Comparison of ENCODE assay signal across 16 mouse cellular contexts in genomic region chr15:3233837-3234551, GRCm38 (mm10). TPM values are rescaled to one million over a fixed set of nuclear protein-coding genes. Genes with fewer than 3 reads are reported as not detected.
DNase-seq lines count a peak whose midpoint lies in the region; ATAC-seq and TF ChIP-seq lines count a peak whose summit lies in the region.
"Had no signal": no experiment of that assay in that cellular context is flagged by ENCODE, and none has a peak within 500 bp of the region (broad histone marks: within the 10 kb centered on the region; RNA-seq: fewer than 3 reads in every experiment).

No protein-coding gene starts in this region.

- no peak overlapping the region for H3K4me3 ChIP-seq in liver, embryonic 13.5 days (replicated peaks)
- no peak overlapping the region for H3K4me3 ChIP-seq in liver, embryonic 11.5 days (ENCODE audit: low read depth, low read length)
- H3K4me3 ChIP-seq in bone marrow macrophage, adult 2 months (ENCODE audit: insufficient read depth, low read length), result peak overlapping the region; percentile 40
- H3K4me3 ChIP-seq: embryonic facial prominence, embryonic 13.5 days; forebrain, embryonic 15.5 days; heart, adult 2 months; megakaryocyte, embryonic 14.5 days; neural tube, embryonic 13.5 days had no signal

- DNase-seq in liver, embryonic 13.5 days, result no peak
- no peak for DNase-seq in liver, embryonic 11.5 days (ENCODE audit: low spot score)
- peak; percentile 48 for DNase-seq in CD4-positive helper T cell, adult 2 months (ENCODE audit: low read depth, low spot score)
- DNase-seq in frontal cortex, adult 2 months (ENCODE audit: extremely low spot score in 1 of 2, low spot score in 1 of 2), result no peak
- DNase-seq in frontal cortex, postnatal 10 days (ENCODE audit: low spot score in 2 of 2), result no peak
- no peak for DNase-seq in gastrocnemius, postnatal 14 days
- DNase-seq: heart, postnatal 4 days; kidney, adult 8-10 months; right cerebral cortex, postnatal 14 days had no signal

- H3K4me1 ChIP-seq in liver, embryonic 13.5 days (replicated peaks), result peaks cover 18% of the 10 kb centered on the region
- H3K4me1 ChIP-seq in liver, embryonic 11.5 days (replicated peaks; ENCODE audit: control insufficient read depth, insufficient read depth, low read length), result no peaks in the 10 kb centered on the region
- peaks cover 42% of the 10 kb centered on the region for H3K4me1 ChIP-seq in bone marrow macrophage, adult 2 months (ENCODE audit: control insufficient read depth, insufficient read depth, low read length)
- H3K4me1 ChIP-seq: embryonic facial prominence, embryonic 13.5 days; forebrain, embryonic 15.5 days had no signal

- peak; percentile 44 for ATAC-seq in liver, embryonic 13.5 days (ENCODE audit: low read depth)
- ATAC-seq in liver, embryonic 11.5 days (replicated peaks; ENCODE audit: low FRiP score), result no peak
- ATAC-seq in megakaryocyte-erythroid progenitor cell, adult 5-6 weeks (replicated peaks; ENCODE audit: low FRiP score, low TSS enrichment, poor library complexity, severe bottlenecking), result peak; percentile 41; the same call in 1 of the 2 replicates
- ATAC-seq: forebrain, embryonic 15.5 days had no signal

- no peaks in the 10 kb centered on the region for H3K36me3 ChIP-seq in liver, embryonic 13.5 days
- no peaks in the 10 kb centered on the region for H3K36me3 ChIP-seq in liver, embryonic 11.5 days (ENCODE audit: control insufficient read depth, insufficient read depth, low read length)
- H3K36me3 ChIP-seq: embryonic facial prominence, embryonic 13.5 days; forebrain, embryonic 15.5 days; neural tube, embryonic 13.5 days had no signal

- WGBS in liver, embryonic 13.5 days (ENCODE audit: insufficient replicate concordance), result 53% methylated on average over 3 of the region's 3 CpGs
- 66% methylated on average over 3 of the region's 3 CpGs for WGBS in liver, embryonic 11.5 days

- TF ChIP-seq POLR2A in bone marrow macrophage, adult 2 months (IDR thresholded peaks at IDR 0.05; ENCODE audit: borderline replicate concordance, low read depth, low read length), result 0 out of 2 replicates have a peak, but pooled peaks have one; percentile 55

- intact Hi-C loops in gastrocnemius, postnatal 14 days (cut with DNase I; ENCODE audit: low total_unique reads), result no loop called here

- no peaks in the 10 kb centered on the region for H3K27me3 ChIP-seq in liver, embryonic 13.5 days
- H3K27me3 ChIP-seq in liver, embryonic 11.5 days (replicated peaks; ENCODE audit: control insufficient read depth, insufficient read depth, low read length), result no peaks in the 10 kb centered on the region
- H3K27me3 ChIP-seq: embryonic facial prominence, embryonic 13.5 days; forebrain, embryonic 15.5 days; megakaryocyte, embryonic 14.5 days; neural tube, embryonic 13.5 days had no signal

- no peak overlapping the region for H3K9ac ChIP-seq in liver, embryonic 13.5 days
- H3K9ac ChIP-seq in liver, embryonic 11.5 days (ENCODE audit: low read depth, low read length), result no peak overlapping the region
- H3K9ac ChIP-seq: embryonic facial prominence, embryonic 13.5 days; forebrain, embryonic 15.5 days; neural tube, embryonic 13.5 days had no signal

- H3K9me3 ChIP-seq in liver, embryonic 13.5 days (replicated peaks), result no peaks in the 10 kb centered on the region
- no peaks in the 10 kb centered on the region for H3K9me3 ChIP-seq in liver, embryonic 11.5 days (ENCODE audit: control insufficient read depth, low read length)
- H3K9me3 ChIP-seq: embryonic facial prominence, embryonic 13.5 days; forebrain, embryonic 15.5 days; megakaryocyte, embryonic 14.5 days; neural tube, embryonic 13.5 days had no signal

- H3K27ac ChIP-seq in liver, embryonic 13.5 days, result no peak overlapping the region
- no peak overlapping the region for H3K27ac ChIP-seq in liver, embryonic 11.5 days (ENCODE audit: low read depth, low read length)
- H3K27ac ChIP-seq in bone marrow macrophage, adult 2 months (ENCODE audit: insufficient read depth, low read depth, low read length), result peak overlapping the region; percentile 99
- H3K27ac ChIP-seq: embryonic facial prominence, embryonic 13.5 days; forebrain, embryonic 15.5 days; heart, adult 2 months; neural tube, embryonic 13.5 days had no signal

- no peak overlapping the region for H3K4me2 ChIP-seq in liver, embryonic 13.5 days
- H3K4me2 ChIP-seq in liver, embryonic 11.5 days, result no peak overlapping the region
- H3K4me2 ChIP-seq: embryonic facial prominence, embryonic 13.5 days; forebrain, embryonic 15.5 days; neural tube, embryonic 13.5 days had no signal

- TF ChIP-seq CTCF in bone marrow macrophage, adult 2 months (IDR thresholded peaks at IDR 0.05; ENCODE audit: low read depth, low read length), result no peak

RNA-seq across cellular contexts. Expression of gene Selenop, which starts 34.4 kb away (rescaled TPM):
- 279 and 342 TPM in 2 replicates for polyA plus RNA-seq in liver, embryonic 13.5 days (2015; fragmentation: Nextera tagmentation; extraction: Ambion mirVana)
- polyA plus RNA-seq in liver, embryonic 11.5 days (2014; fragmentation: Nextera tagmentation; extraction: Ambion mirVana), result 268 and 281 TPM in 2 replicates
- 4,878 and 4,880 TPM in 2 replicates for polyA plus RNA-seq in bone marrow macrophage, adult 2 months (2012; ENCODE audit: insufficient read depth, insufficient read length, missing spikeins)
- total RNA-seq in megakaryocyte-erythroid progenitor cell, adult 5-6 weeks (2014; fragmentation: Nextera tagmentation), result 26.1 and 44.4 TPM in 2 replicates
- 36.1 and 62.1 TPM in 2 replicates for total RNA-seq in megakaryocyte-erythroid progenitor cell, adult 5-6 weeks (2017)
- 322 and 351 TPM in 2 replicates for polyA plus RNA-seq in frontal cortex, adult 2 months (2012; rRNA removed)
- total RNA-seq in gastrocnemius, postnatal 14 days (2021), result 100 to 1,000 TPM; 168 to 169 TPM

Comparison
In these comparisons a context has a peak if more than half of its experiments do, and no peak if none do; other contexts are left out.
1. RNA of gene Selenop, which starts 34.4 kb away (polyA plus RNA-seq): 4,878 to 4,880 TPM in bone marrow macrophage, adult 2 months; 322 to 351 TPM in frontal cortex, adult 2 months, 279 to 342 TPM in liver, embryonic 13.5 days and 268 to 281 TPM in liver, embryonic 11.5 days; every median in the first group is over 10 times any median in the second.